Mouse (Mus musculus) lung, postnatal 4 days (tissue): ENCODE measurements at regions not wholly inside any gene's neighbourhood (a gene's known extent, or its start where the extent isn't known, plus 50 kb on each side); places are given as distances from the start of the nearest gene placed in this dataset.

Experiments used
- DNase-seq, 2 experiments: peaks; one replicate each; pipeline ENCODE4 v3.0.0; 2021

DNA sequence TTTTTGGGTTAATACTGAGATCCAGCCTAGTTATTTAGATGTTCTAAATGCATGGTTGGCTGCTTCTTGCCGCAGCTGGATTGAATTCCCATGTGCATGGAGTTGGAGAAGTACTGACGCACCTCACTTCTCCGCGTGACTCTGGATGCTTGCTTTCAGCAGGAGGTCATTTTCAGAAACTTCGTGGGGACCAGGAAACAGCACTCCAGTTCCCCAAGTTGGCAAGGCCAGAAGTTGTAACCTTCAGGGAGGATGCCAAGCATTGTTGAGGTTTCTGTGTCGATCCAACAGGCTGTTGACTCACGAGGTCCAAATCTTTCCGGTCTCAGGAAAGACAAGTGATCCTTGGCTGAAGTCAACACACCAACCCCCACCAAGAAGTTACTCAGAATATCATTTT is 167.6 kb upstream of the Dpt start:
- DNase-seq, result peak; percentile 28 to 54

- no peak for DNase-seq
These were observed 164.8 kb upstream of the Atp1b1 start for GRCm38 (mm10) chr1:164622946-164623345.

DNA sequence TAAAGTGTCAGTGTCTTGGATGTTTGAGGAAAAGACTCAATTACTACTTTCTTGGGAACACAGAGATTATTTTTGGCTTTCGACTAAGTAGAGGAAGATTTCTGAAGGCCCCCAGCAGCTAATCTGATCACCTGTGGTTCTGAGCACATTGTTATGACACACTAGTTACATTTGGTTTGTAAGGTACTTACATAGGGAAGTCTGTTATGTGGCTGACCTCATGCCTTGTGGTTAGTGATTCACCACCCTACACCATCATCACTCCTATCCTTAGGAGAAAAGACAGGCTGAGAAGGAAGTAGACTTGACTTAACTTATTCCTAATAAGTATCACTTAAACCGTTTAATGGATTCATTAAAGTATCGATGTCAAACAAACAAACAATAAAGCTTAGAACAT is 164.3 kb upstream of the Atp1b1 start:
- no peak for DNase-seq

DNA sequence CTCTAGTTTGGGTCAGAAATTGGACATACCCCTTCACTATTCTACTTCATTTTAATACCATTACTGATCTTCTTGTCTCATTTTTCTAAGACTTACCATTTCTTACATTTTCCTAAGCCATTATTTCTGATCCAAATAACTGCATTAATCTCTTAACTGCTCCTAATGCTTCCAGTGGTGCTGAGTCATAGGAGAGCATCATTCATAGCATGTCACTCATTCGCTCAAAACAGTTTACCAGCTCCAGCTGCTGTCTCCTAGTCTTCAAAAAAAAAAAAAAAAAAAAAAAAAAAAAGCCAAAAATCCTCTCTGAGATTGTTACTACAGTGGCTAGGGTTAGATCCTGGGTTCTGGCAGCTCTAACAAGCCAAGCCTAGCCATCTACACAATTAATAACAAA is 162.0 kb upstream of the Atp1b1 start:
- no peak for DNase-seq

- DNase-seq, result no peak
These were observed 159.7 kb upstream of the Atp1b1 start for GRCm38 (mm10) chr1:164617871-164618270.

DNA sequence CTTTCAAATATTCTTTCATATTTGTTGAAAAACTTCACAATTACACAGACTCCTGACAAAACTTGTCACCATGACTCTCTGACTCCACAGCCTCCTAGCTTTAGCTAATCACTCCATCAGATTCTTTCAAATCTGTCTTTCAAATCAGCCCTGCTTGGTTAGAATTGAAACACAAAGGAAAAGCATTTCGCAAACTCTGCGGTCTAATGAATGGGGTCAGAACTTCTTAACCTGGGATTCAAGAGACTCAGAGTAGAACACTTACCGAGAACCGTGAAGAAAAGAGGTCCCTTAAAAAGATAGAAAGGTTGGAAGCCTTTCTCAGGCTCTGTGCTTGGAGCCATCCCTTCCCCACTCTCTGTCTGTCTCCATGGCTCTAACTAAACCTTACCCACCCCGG is 148.9 kb upstream of the Atp1b1 start:
- no peak for DNase-seq

- DNase-seq, result no peak
These were observed 148.1 kb upstream of the Atp1b1 start for GRCm38 (mm10) chr1:164606141-164606754.

DNA sequence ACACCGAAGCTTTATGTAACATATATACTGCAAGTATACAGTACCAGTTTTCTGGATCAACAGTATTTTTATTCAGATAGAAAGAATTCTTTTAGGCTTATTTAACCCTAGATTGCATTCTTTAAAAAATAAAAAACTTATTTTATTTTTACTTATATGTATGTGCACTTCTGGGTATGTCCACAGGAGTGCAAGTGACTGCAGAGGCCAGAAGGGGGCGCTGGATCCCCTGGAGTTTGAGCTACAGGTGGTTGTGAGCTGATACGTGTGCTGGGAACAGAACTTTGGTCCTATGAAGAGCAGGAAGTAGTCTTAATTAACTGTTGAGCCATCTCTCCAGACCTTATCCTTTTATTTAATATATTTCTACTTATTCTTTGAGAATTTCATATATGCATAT is 145.3 kb upstream of the Atp1b1 start:
- no peak for DNase-seq

DNA sequence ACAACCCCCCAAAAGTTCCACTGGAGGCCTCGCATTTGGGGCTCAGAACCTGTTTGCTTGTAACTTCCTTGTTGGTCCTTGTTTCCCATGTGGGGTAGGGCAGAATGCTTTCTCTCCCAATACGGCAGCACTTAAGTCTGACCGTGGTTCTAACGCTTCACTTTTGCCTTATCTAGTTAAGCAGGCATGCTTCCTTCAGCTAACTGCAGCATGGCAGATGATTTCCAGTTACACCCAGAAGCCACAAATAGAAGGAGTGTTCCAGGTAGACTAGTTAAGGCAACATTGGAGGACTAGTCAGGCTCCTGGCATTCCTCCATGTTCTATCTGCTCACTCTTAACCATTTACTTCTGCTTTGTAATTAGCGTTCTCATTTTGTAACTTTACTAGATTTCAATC is 144.4 kb upstream of the Atp1b1 start:
- DNase-seq, result no peak

DNA sequence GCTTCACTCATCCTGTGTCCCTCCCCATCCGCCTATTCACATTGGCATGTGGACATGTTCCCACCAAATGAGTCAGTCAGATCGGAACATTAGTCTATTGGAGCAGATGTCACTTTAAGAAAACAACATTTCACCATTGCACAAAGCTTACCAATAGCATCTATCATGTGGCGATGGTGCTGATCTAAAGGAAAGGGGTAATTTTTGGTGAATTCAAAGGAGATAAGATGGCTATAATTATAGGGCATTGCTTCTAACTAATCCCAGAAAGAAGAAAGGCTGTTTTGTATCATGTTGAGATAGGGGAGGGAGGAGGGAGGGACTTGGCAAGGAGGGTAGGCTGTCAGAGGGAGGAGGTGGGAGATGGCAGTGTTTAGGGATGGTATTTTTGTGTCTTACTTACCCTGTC is 132.1 kb upstream of the Atp1b1 start:
- DNase-seq, result no peak

DNA sequence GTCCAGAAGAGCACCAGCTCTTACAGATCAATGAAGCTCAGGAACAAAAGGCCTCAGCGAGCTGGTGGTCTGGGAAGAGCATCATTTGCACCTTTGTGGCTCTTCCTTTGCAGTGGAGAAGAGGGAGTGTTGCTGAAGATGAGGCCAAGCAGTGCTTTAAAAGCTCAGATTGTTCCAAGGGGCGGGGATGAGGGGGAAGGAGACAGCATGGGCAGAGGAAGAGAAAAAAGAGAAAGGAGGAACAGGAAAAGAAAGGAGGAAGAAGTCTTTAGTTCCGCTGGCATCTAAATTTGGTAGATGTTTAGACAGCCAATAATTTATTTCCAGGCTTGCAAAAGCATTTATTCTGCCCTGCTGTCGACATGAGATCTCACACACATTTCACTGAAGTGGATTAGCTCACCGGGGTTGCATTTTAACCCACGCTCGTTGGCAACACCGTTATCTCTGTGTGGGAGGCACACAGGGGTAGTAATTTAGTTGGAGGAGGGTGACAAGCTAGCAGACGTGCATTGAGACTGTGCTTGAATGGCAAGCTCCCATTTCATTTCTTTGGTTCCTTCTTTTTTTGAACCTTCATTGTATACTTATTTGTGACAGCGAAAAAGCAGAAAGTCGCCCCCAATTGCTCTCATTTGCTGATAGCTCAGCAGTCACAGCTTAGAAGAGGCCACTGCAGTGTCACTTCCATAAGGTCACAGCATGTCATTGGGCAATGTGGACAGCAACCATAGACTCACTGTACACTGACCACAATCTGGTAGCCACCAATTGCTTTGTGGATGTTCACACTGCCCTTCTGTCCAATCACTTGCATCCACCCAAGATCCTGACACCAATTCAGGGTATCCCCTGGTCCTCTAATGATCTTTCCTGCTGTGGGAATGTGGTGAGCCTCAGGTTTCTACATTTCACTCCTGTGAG is 128.2 kb upstream of the Atp1b1 start:
- no peak for DNase-seq

DNA sequence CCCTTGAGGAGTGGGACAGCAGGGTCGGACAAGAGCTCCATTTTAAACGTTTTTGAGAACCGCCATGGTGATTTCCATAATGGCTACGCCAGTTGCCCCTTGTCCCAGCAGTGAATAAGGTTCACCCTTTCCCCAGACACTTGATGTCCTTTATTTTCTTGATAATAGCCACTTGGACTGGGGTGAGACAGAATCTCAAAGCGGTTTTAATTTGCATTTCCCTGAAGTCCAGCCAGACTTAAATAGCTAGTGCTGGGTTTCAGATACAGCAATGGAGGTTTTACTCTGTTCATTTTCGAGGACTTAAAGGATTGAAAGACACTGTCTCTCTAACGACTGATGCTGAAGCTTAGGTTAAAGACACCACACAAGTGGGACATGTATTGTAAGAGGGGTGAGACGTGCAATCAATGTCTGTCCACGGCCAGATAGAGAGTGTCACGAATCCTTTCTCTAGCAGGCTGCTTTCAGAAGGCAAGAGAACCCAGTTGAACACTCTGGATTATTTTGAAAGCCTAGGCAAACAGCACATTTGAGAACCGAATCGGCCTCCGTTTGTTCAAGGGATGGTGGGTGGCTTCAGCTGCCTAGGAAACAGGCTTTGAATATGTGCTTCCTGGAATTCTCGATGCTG is 118.8 kb upstream of the Atp1b1 start:
- DNase-seq, result no peak

- no peak for DNase-seq
These were observed 115.5 kb upstream of the Atp1b1 start for GRCm38 (mm10) chr1:164573639-164574038.

GRCm38 (mm10) chr1:164572183-164572582 is 114.0 kb upstream of the Atp1b1 start:
- DNase-seq, result no peak

- no peak for DNase-seq
These were observed 113.4 kb upstream of the Atp1b1 start for GRCm38 (mm10) chr1:164571496-164572078.

- DNase-seq, result no peak
These were observed 106.7 kb upstream of the Atp1b1 start for GRCm38 (mm10) chr1:164564847-164565246.

DNA sequence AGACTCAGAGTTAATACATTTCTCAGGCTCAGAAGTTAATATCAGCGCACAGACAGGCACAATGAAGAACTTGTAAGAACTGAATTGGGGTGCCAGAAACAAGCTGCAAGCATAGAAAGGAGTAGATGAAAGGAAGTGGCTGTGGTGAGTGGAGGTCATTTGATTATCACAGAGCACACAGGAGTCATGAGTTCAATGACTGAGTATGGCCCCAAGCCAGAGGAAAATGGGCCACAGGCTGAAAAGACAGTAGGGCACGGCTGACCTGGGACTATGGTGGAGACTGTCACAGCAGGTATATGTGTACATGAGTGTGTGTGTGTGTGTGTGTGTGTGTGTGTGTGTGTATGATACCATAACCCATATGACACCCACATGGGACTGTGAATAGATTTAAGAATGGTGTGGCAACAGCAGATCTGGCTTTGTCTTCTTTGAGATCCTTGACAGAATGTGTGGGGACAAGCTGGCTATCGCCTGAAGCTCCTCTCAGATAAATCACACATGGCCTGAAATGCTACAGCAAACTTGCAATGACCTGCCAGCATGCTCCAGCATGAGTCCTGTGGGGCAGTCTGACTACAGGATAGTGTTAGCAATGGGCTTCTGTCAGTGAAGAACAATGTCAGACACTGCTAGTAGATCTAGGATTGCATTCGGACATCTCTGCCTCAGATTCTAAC is 101.5 kb upstream of the Atp1b1 start:
- no peak for DNase-seq

GRCm38 (mm10) chr1:164552658-164553057 is 94.5 kb upstream of the Atp1b1 start:
- DNase-seq, result no peak

DNA sequence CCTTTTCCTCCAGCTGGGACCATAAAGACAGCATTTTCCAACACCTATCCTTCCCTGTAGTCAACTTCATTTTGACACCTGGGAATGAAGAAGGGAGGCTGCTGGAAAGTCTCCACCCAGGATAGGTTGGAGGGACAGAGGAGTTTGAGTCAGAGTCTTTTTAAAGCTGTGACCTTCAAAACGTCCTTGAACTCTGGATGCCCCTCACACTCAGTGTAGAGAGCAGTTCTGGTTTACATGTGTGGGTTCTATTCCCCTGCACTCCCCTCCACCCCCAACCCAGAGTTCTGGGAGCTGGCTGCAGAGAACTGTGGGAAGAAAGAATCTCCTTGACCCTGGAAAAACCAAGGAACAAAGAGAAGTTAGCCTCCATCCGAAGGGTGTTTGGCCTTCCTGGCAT is 92.9 kb upstream of the Atp1b1 start:
- no peak for DNase-seq

- no peak for DNase-seq
These were observed 92.4 kb upstream of the Atp1b1 start for GRCm38 (mm10) chr1:164550596-164550995.

DNA sequence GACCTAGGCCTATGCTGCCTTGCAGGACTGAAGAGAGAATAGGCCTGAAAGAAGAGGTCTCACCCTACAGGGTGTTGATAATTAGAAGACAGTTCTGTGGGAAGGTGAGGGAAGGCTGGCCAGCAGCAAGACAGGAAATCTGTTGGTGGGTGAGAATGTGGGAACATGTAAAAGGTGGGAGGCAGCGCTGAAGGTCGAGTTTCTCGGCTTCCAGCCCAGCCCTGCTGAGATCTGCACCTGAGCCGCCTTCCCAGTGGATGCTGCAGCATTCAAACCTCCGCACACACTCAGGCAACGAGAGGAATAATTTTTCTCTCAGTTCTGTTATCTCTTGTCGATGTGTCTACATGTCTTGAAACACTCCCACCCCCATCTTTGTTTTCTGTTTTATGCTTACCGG is 89.9 kb upstream of the Atp1b1 start:
- DNase-seq, result no peak

- DNase-seq, result no peak
These were observed 87.7 kb upstream of the Atp1b1 start for GRCm38 (mm10) chr1:164545843-164546242.
